Mouse (Mus musculus) olfactory bulb, adult 2 months (tissue): ENCODE measurements around the gene Scaf4. TPM values are rescaled to one million over a fixed set of nuclear protein-coding genes. Genes with fewer than 3 reads are reported as not detected.

Experiments used
- H3K27ac ChIP-seq: fragments of 200-500 bp; 2 replicates; pipeline ENCODE4 v1.5.1; 2012; ENCODE audit warnings: low read depth, low read length; ENCODE audit not compliant: insufficient read depth
- H3K4me1 ChIP-seq: fragments of 200-500 bp; 2 replicates; pipeline ENCODE4 v1.6.1; 2012; ENCODE audit warnings: low read length; ENCODE audit not compliant: control insufficient read depth, insufficient read depth
- H3K4me3 ChIP-seq: fragments of 200-500 bp; 2 replicates; pipeline ENCODE4 v1.5.1; 2012; ENCODE audit warnings: mild to moderate bottlenecking, low read depth, low read length, moderate library complexity; ENCODE audit not compliant: insufficient read depth
- CTCF ChIP-seq: fragments of 200-500 bp; IDR thresholded peaks from 2 replicates; pipeline ENCODE4 v1.5.1; 2012; ENCODE audit warnings: low read depth, mild to moderate bottlenecking, low read length, moderate library complexity; ENCODE audit not compliant: insufficient read depth
- POLR2A ChIP-seq: fragments of 200-500 bp; IDR thresholded peaks from 2 replicates; pipeline ENCODE4 v1.6.1; 2012; ENCODE audit warnings: mild to moderate bottlenecking, low read depth, low read length, moderate library complexity; ENCODE audit not compliant: insufficient read depth
- whole genome bisulfite sequencing: fragments of 180-500 bp; shearing (Covaris S2); methylation state at CpG from one replicate; pipeline ENCODE4 v1.1.7; 2018; 5-methylcytosine and 5-hydroxymethylcytosine counted together
- polyA plus RNA-seq: library from polyadenylated mRNA; stranded (reverse); fragments of >200 nt; gene quantifications from 2 replicates; pipeline ENCODE4 v1.2.4, GENCODE M21; 2012; ENCODE audit warnings: low replicate concordance; ENCODE audit not compliant: missing spikeins, insufficient read depth, insufficient read length

Gene Scaf4
- polyA plus RNA-seq, 1 experiment, result not detected

DNA sequence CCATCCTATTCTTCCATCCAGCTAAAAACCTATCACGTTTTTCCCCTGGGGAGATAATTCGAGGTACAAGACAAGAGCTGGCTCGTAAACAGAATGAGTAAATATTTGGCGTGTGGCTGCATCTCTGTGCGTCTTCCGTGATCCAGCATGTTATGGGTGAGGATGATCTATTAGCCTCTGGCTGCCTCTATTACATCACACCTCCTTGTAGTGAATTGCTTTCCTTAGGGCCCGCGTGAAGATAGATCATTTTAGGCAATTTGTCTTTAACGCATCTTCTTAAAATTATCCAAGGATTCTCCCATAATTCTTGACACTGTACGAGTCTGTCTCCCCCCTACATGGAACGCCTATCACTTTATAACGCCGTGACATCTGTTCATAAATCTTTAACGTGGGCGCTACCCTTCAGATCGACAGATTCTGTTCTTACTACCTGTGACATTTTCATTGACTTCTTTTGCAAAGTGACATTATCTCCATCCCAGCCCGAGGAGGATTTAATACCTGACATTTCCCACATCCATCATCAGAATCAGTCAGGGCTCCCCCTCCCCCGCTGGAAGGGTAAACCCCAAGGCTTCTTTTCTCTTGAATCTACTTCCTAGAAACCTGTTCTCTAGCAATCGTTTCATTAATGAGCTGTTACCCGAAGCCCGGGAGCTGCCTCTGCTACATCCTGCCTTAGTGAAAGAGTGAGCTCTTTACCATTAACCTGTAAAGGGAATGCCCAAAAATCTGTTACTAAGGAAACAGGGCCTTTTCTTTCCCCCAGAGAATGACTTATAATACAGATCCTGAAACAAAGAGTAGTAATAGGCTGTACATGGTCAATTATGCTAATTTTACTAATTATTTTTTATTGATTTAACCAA lies 14.4 kb upstream of the Scaf4 start:
- TF ChIP-seq CTCF, result no peak
- no peak for TF ChIP-seq POLR2A
- H3K4me1 ChIP-seq, result no peaks in the 10 kb centered on the region
- H3K27ac ChIP-seq, result no peak overlapping the region
- 37% methylated on average over 21 of the region's 21 CpGs for WGBS
- H3K4me3 ChIP-seq, result no peak overlapping the region

DNA sequence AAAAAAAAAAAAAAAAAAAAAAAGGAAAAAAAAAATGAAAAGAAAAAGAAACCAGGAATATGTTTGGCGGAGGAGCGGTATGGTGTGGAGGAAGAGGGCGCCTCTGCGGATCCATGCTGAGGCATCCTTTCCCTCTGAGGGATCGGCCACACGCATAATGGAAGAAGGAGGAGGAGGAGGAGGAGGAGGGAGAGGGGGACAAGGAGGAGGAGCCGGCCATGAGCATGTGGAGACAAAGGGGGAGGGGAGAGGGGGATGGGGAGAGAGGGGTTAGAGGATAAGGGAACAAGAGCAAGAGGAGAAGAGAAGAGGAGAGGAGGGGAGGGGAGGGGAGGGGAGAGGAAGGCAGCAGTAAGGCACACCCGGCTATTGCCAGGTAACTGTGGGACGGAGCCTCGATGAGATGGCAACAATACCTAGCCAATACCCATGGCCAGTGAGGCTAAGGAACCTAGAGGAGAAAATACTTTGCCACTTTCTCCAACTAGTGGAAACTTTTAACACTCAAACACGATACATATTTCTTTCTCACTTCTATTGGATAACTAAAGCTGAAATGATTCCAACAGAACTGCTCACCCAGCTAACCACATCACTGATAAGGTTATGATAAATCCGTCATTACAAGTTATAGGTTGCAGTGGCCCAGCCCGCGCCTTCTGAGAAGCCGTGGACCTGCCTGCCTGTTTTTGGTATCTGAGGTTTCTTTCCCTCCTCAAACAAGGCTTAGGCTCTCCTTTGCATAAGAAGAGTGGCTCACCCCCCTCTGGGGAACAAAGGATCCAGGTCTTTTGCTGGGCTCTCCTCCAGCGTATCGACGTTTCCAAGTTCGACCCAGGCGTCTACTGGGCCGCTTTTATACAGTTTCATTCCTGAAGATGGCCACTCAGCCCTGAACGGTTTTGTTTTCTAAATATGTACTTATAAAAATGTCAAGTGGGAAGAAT lies 13.4 kb upstream of the Scaf4 start:
- H3K4me1 ChIP-seq, result no peaks in the 10 kb centered on the region
- H3K27ac ChIP-seq, result no peak overlapping the region
- 42% methylated on average over 21 of the region's 22 CpGs for WGBS
- TF ChIP-seq POLR2A, result no peak
- no peak for TF ChIP-seq CTCF
- no peak overlapping the region for H3K4me3 ChIP-seq

DNA sequence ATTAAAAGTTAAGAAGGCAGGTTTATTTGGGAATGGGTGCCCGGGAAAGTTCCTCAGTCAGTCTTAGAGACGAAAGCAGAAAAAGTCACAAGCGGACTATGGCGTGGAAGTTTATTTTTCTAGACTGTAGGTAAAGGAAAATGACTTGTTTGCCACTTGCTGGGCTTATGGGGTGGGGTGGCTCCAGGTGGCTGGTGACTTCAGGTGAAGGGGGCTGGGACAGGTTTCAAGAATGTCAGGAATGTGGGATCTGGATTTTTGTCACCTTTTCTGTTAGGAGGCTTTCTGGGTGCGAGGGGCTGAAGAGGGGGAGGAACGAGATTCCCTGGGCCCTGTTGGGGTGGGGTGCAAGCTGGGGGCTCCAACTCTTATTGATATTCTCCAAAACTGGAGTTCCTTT lies 7.4 kb upstream of the Scaf4 start:
- no peaks in the 10 kb centered on the region for H3K4me1 ChIP-seq
- no peak overlapping the region for H3K4me3 ChIP-seq
- 35% methylated on average over 6 of the region's 6 CpGs for WGBS

DNA sequence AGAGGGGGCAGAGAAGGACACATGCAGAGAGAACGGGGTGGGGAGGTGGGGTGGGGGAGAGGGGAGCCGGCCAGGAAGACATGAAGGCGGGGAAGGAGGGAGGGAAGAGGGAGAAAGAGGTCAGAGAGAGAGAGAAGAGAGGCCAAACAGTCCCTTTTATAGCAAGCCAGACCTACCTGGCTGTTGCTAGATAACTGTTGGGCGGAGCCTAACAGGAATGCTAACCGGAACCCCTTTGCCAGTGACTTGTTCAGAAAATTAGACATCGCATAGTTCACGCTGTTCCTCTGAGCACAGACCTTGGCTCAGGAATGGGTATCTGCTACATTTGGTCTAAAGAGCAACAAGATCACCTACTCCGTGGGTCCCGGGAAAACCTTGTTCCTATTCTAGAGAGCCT lies 6.7 kb upstream of the Scaf4 start:
- no peaks in the 10 kb centered on the region for H3K4me1 ChIP-seq
- no peak for TF ChIP-seq POLR2A
- TF ChIP-seq CTCF, result no peak
- no peak overlapping the region for H3K4me3 ChIP-seq
- no peak overlapping the region for H3K27ac ChIP-seq
- 61% methylated on average over 9 of the region's 9 CpGs for WGBS

More for the DNA sequence above, 7.4 kb upstream of the Scaf4 start:
- no peak overlapping the region for H3K27ac ChIP-seq
- no peak for TF ChIP-seq CTCF

DNA sequence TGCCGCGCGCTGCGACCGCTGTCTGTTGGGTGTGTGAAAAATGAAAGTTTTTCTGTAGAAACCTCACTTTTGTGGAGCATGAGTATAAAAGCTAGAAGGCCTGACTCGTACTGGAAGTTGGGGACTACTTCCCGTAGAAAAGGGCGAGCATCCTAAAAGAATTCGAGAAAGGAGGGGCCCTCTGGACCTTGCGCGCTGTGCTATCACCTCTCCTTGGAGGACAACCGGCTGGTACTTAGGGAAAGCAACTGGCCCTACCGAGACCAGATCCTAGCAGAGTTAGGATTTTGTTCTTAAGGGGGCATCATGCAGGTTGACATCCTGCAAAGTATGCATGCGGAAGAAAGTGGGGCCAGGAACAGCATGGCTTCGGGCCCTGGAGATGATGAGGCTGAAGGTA lies 613 bp upstream of the Scaf4 start:
- Histone ChIP-seq H3K4me3 (peak overlapping the region; percentile 83), H3K4me1 (peaks cover 7% of the 10 kb centered on the region), H3K27ac (no peak overlapping the region)
- WGBS, result 7% methylated on average over 15 of the region's 15 CpGs
- no peak for TF ChIP-seq POLR2A
- no peak for TF ChIP-seq CTCF

DNA sequence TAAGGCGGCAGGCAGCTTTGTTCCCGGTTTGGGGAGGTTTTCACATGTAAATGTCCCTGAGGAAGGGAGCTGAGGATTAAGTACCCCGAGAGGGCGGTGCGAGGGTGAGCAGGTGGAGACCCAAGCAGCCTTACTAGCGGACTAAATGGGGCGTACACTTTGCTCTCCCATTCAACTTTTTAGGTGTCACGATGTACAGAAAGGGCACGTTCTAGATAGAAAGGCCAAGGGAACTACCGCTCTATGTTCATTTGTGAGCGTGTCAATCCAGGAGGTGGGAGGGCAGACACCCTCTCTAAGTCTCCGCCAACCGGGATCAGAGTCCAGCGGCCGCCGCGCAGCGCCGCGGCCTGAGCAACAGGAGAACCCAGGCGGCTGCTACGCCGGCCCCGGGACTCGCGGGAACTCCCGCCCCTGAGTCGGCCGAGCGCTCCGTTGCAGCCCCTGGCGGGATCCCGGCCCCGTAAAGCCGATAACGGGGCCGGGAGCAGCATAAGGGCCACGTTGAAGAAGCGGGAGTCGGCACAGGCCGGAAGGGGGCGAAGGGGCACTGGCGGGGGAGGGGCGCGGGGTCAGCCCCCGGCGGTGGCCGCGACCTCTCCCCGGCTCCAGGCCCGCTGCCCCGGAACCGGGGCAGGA lies 918 bp downstream of the Scaf4 start:
- no peak overlapping the region for H3K27ac ChIP-seq
- WGBS, result under 1% methylated on average over 52 of the region's 53 CpGs

DNA sequence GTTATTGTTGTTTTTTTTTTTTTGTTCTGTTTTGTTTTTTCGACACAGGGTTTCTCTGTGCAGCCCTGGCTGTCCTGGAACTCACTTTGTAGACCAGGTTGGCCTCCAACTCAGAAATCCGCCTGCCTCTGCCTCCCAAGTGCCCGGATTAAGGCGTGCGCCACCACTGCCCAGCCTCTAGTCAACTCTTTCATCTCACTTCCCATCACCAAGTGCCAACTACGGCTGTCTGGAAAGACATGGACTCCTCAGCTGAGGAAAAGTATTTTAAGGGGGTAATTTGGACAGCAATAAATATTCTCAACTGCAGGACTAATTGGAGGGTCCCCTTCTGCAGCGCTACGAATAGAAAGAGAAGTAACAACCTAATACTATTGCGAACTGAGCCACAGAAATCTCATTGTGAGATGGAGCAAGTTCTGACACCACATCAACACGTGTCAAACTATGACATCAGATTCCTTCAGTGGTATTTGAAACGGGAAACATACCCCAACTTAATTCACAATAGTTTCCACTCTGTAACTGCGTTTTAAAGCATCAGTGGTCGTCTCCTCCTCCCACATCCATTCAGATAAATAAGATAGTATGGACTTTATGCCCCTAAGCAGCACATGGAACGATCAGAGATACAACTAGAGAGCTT lies 1.6 kb downstream of the Scaf4 start:
- WGBS, result 29% methylated on average over 14 of the region's 14 CpGs
- H3K4me3 ChIP-seq, result peak overlapping the region; percentile 83
- TF ChIP-seq CTCF, result no peak
- no peak for TF ChIP-seq POLR2A
- no peak overlapping the region for H3K27ac ChIP-seq
- peaks cover 7% of the 10 kb centered on the region for H3K4me1 ChIP-seq

More for the DNA sequence above, 918 bp downstream of the Scaf4 start:
- TF ChIP-seq CTCF (no peak), POLR2A (no peak)
- peak overlapping the region; percentile 83 for H3K4me3 ChIP-seq
- H3K4me1 ChIP-seq, result peaks cover 7% of the 10 kb centered on the region

DNA sequence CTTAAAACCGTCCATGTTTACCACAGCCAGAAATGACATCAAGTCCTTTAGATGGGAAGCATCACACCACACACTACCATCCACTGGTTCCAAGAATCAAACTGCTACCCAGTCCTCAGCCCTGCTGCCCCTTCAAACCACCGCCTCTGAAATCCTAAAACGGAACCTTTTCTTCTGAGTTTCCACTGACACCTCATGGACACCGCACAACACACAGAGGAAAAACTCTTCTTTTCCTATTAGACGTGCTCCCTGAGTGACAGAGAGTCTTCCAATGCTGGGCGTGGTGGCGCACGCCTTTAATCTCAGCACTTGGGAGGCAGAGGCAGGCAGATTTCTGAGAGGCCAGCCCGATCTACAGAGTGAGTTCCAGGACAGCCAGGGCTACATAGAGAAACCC lies 2.9 kb downstream of the Scaf4 start:
- WGBS, result 92% methylated on average over 9 of the region's 9 CpGs

More for the DNA sequence above, 2.9 kb downstream of the Scaf4 start:
- TF ChIP-seq POLR2A, result no peak
- TF ChIP-seq CTCF, result no peak
- no peak overlapping the region for H3K27ac ChIP-seq
- H3K4me1 ChIP-seq, result peaks cover 7% of the 10 kb centered on the region
- no peak overlapping the region for H3K4me3 ChIP-seq
